Mouse (Mus musculus) cerebellum, adult 9-10 months (tissue): ENCODE results near the gene Kiz.
A peak's percentile ranks its signal among the peaks of the same experiment; 100 is the strongest.

ENCODE experiments used
- DNase-seq: peaks from one replicate; pipeline ENCODE4 v3.0.0; 2022

The Kiz gene

DNA sequence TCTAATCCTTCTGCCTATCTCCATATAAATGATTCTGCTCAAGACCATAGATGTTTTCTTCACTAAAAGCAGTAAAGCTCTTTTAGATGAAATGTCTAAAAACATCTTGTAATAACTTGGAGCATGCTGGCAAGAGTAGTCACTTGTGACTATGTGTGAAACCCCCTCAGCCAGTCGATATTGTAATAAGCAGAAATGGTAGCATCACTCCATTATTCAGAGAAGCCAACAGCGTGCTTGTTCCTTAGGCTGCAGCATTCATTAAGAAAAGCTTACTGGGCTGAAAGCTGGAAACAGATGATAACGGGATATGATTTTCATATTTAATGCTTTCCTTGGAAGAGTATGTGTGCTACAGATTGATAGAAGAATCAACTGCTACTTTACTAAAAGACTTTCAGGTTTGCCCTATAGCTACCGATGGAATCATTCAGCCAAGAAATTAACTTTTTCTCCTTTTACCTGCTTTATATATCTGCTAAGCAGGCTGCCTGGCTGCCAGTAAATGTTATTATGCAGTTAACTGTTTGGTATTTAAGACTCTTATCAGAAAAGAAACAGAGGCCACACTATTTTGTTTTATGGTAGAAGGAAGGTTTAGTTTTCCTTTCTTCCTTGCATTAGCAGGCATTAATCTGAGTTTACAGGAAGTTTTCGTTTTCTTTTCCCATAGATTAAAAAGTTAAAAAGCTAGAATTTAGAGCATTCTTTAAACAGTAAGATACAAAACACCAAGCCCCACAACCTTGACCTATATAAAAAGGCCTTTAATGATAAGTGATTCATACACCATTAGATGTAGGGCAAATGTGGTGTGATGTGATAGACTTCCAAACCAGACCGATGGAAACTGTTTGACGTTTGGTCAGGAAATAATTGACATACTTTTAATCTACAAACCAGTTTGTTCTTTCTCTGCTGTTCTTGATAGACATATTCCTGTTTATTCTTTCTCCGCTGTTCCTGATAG lies 15.9 kb downstream of the Kiz start:
- no peak for DNase-seq

DNA sequence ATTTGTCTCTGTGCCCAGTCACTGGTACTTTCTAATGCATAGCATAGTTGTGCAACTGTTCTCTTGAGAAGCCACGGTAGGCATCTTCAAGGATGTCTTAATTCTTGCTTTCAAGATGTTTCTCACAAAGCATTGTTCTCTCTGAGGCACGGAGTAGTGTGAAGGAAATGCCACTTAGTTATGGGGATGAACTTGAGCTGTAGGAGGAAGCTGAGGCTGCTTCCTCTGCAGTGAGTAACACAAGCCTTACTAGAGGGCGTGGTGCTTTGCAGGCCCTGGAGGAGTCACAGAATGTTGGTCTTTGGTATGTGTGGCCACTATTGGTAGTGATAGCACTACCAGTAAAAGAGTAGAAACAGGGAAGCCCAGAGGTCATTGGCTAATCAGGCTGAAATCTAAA lies 17.0 kb downstream of the Kiz start:
- no peak for DNase-seq

DNA sequence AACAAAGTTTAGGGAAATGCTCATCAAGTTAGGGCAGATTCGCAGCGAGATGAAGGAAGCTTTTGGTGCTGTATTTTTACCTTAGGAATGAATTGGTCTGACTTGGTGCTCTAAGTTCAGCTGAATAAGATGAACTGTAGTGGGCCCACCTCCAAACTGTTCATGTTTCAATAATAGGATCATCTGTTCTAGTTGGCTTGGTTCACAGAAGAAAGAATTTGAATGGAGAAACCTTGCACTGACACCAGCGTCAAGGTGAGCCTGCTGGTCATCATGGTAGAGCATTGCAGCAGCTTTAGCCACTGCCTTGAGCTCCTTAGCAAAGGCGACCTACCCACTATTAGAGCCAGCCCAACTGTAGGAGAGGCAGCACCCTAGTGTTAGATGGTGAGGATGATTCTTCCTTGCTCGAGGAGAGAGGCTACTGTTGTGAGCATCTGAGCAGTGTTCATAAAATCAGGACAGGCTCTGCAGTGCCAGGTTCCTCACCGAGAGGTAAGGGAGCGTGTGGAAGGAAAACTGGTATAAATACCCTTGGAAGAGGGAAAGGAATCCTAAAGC lies 18.3 kb downstream of the Kiz start:
- peak; percentile 34 for DNase-seq

- DNase-seq: no peak
Observed at GRCm38 (mm10) chr2:146877423-146878098, 21.9 kb downstream of the Kiz start.

GRCm38 (mm10) chr2:146881623-146882022 lies 26.0 kb downstream of the Kiz start:
- DNase-seq: no peak

- no peak for DNase-seq
Observed at GRCm38 (mm10) chr2:146884291-146884855, 28.7 kb downstream of the Kiz start.

DNA sequence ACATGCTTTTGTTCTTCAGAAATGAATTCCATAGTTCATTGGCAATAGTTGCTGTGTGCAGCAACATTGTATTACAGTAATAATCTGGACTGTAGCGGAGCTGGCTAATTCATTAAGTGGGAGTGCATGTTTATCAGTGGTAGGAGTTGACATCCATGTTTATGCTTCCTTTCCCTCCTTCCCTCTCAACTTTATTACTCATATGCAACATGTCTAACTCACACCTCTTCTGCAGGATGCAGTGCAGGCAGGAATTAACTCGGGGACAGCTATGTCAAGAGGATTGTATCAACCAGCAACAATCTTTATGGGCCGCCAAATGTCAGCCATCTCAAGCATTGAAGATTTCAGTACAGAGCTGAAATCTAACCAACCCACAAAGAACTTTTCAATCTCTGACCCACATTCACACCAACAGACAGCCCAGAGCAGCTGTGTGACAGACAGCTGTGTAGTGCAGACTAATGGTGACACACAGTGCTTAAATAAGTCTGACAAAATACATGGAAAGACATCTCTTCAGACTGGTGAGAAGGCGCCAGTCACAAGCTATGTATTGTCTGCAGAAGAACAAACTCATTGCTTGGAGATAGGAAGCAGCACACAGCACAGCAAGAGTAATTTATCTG lies 33.2 kb downstream of the Kiz start:
- DNase-seq: no peak

- no peak for DNase-seq
Observed at GRCm38 (mm10) chr2:146898977-146899376, 43.3 kb downstream of the Kiz start.

GRCm38 (mm10) chr2:146916085-146916484 lies 60.4 kb downstream of the Kiz start:
- DNase-seq: no peak

DNA sequence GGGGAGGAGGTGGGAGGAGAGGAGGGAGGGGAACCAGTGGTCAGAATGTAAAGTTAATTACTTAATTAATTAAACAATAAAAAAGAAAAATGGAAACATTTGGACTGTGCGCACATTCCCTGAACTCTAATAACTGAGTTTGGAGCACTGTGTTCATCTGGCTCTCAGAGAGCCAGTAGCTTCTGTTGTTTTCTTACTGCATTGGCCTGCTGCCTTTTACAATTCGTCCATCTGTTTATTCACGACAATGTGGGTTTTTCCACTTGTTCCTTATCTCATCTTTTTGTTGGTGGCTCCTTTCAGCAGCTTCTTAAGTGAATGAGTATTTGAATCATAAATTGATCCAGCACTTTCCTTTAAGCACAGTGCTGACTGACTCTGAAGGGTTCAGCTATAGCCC lies 62.1 kb downstream of the Kiz start:
- DNase-seq: no peak

GRCm38 (mm10) chr2:146920375-146921160 lies 64.9 kb downstream of the Kiz start:
- no peak for DNase-seq

GRCm38 (mm10) chr2:146925296-146925695 lies 69.6 kb downstream of the Kiz start:
- no peak for DNase-seq

DNA sequence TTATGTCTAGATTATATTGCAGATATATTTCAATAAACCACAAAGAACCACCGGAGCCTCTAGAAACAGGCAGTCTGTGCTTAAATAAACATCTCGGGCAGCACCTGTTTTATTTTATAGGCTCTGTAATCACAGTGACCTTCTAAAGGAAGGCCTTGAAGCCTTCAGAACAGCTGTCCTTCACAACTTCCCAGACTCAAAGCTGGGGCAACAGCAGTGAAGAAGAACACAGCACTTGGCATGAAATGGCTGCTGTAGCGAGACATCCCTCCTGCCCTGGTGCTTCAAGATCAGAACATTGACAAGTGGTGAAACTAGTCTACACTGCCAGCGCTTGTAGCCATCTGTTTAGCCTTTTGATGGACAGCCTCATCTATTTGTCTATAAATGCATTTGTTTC lies 70.2 kb downstream of the Kiz start:
- no peak for DNase-seq

GRCm38 (mm10) chr2:146948223-146948776 lies 92.6 kb downstream of the Kiz start:
- DNase-seq: no peak

GRCm38 (mm10) chr2:146956366-146956765 lies 100.7 kb downstream of the Kiz start:
- no peak for DNase-seq

DNA sequence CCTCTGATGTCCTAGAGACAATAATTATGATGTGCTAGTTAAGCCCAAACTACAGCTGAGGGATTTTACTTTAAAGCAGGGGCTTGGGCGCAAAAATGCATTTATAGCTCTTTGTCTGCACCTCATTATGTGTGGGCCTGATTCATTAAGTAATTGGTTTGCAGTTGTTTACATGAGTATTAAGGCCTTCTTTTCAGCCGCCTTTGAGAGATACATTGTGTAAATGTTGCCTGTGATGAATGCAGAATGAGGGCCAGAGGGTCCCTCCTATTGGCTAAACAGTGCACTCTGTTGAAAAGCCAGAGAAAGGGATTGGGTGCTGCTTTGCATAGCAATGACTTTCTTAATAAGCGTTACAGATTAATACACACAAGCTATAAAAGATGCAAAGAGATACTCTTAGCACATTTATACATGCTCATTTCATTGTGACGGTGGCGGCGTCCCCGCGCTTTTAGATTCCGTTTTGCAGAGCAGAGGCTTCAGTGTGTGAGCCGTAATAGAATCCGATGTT lies 102.8 kb downstream of the Kiz start:
- peak; percentile 22 for DNase-seq

DNA sequence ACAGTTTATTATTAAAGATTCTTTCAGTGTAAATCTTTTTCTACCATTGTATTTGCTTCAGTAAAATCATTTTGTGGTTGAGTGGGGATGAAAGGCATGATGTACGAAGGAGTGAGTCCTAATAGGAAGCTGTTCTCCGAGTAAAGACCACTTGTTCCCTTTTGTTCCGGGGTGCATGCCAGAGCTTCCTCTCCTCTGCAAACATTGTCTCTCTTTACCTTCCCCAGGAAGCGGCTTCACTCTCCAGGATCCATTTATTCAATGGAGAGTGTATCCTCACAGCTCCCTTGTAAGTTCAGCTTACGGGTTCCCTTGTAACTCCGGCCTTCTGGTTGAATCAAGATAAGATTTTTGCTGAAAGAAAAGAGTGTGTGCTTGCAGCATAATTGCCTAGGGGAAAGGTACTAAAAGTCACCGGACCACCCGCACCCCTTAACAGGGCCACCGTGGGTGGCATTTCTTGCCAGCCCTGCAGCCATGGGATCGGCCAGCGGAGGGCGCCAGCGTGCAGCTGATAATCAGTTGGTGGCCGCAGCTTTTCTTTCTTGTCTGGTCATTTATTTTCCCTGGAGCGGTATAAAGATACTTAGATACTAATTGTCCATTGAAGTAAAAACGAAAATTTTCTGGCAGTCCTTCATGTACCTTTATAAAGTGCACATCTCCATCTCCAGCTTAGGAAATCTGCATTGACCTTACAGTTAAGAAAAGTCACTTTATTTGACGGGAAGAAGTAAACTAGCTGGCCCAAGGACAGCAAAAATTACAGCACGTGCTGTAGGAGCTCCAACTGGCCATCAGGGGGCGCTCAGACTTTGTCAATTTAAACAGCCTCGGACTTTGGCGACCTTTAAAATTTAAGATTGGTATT lies 103.5 kb downstream of the Kiz start:
- DNase-seq: peak; percentile 81

DNA sequence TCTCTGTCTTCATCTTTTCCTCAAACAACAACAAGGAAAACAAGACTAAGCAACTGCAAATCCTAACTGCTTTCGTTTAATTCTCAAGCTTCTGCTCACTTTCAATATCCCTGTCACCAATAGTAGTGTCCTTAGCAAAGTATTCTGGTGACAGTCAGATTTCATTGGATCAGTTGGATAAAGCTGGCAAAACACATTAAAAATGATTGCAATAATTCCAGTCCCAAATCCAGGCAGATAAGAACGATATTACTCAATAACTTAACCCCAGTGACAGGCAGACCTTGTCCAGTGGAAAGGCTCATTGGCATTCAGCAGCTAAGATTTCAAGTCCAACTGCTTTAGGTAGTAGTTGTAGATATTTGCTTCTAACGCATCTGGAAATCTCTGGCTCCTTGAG lies 119.4 kb downstream of the Kiz start:
- DNase-seq: no peak

GRCm38 (mm10) chr2:146975453-146976028 lies 119.9 kb downstream of the Kiz start:
- DNase-seq: no peak

DNA sequence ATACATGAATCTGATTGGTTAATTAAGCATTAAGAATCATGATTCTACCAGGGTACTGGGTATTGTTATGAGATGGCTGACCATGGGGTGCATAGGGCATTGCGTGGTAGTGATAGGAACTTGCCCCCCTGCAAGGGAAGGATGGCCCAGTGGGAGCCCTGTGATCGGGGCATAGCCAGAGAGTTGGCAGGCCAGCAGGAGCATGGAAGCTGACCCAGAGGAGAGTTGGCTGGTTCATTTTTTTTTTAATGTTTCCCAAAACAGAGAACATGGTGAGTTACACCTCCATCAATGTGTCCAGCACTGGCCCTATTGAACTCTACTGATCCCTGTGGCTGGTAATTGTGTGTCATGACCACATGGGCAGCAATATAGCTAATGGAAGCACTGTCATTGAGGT lies 127.1 kb downstream of the Kiz start:
- DNase-seq: no peak
